Mouse (Mus musculus): ENCODE measurements at regions not wholly inside any gene's neighbourhood (a gene's known extent, or its start where the extent isn't known, plus 50 kb on each side); places are given as distances from the start of the nearest gene placed in this dataset.

- no peaks in the 10 kb centered on the region for H3K9me3 ChIP-seq (ENCODE audit: control insufficient read depth, low read length)
- H3K4me2 ChIP-seq (ENCODE audit: low read length), result no peak overlapping the region
- no peak for ATAC-seq
- 85% methylated on average over 4 of the region's 4 CpGs for WGBS
- no peak overlapping the region for H3K27ac ChIP-seq (ENCODE audit: low read depth, low read length)
- no peak overlapping the region for H3K9ac ChIP-seq (ENCODE audit: low read depth, low read length)
- H3K27me3 ChIP-seq (replicated peaks; ENCODE audit: control insufficient read depth, insufficient read depth, low read length), result no peaks in the 10 kb centered on the region
- H3K36me3 ChIP-seq (ENCODE audit: control insufficient read depth, insufficient read depth, low read length), result no peaks in the 10 kb centered on the region
- H3K4me1 ChIP-seq (ENCODE audit: control insufficient read depth, insufficient read depth, low read depth, low read length), result no peaks in the 10 kb centered on the region
- H3K4me3 ChIP-seq (ENCODE audit: low read length), result no peak overlapping the region
Measured at GRCm38 (mm10) chr12:78046582-78046981, 147.5 kb upstream of the Gm6657 start.

- Histone ChIP-seq H3K27me3 (replicated peaks; ENCODE audit: control insufficient read depth, insufficient read depth, low read length) (no peaks in the 10 kb centered on the region), H3K36me3 (ENCODE audit: control insufficient read depth, insufficient read depth, low read length) (no peaks in the 10 kb centered on the region), H3K9me3 (ENCODE audit: control insufficient read depth, low read length) (no peaks in the 10 kb centered on the region), H3K4me3 (ENCODE audit: low read length) (peak overlapping the region; percentile 24), H3K4me1 (ENCODE audit: control insufficient read depth, insufficient read depth, low read depth, low read length) (peaks cover 3% of the 10 kb centered on the region; the same call in 1 of the 2 replicates), H3K4me2 (ENCODE audit: low read length) (peak overlapping the region; percentile 58), H3K9ac (ENCODE audit: low read depth, low read length) (peak overlapping the region; percentile 53), H3K27ac (ENCODE audit: low read depth, low read length) (no peak overlapping the region)
- whole genome bisulfite sequencing, result 2% methylated on average over 9 of the region's 9 CpGs
- ATAC-seq, result peak; percentile 40; the same call in 1 of the 2 replicates
Measured at GRCm38 (mm10) chr12:78055956-78056355, 138.1 kb upstream of the Gm6657 start.

- H3K4me2 ChIP-seq (ENCODE audit: low read length), result no peak overlapping the region
- H3K4me1 ChIP-seq (ENCODE audit: control insufficient read depth, insufficient read depth, low read depth, low read length), result peaks cover 3% of the 10 kb centered on the region; the same call in 1 of the 2 replicates
- WGBS, result 49% methylated on average over 3 of the region's 3 CpGs
- H3K27me3 ChIP-seq (replicated peaks; ENCODE audit: control insufficient read depth, insufficient read depth, low read length), result no peaks in the 10 kb centered on the region
- no peaks in the 10 kb centered on the region for H3K9me3 ChIP-seq (ENCODE audit: control insufficient read depth, low read length)
- no peak overlapping the region for H3K27ac ChIP-seq (ENCODE audit: low read depth, low read length)
- H3K36me3 ChIP-seq (ENCODE audit: control insufficient read depth, insufficient read depth, low read length), result no peaks in the 10 kb centered on the region
- no peak overlapping the region for H3K9ac ChIP-seq (ENCODE audit: low read depth, low read length)
- H3K4me3 ChIP-seq (ENCODE audit: low read length), result no peak overlapping the region
- ATAC-seq, result peak; percentile 45; the same call in 1 of the 2 replicates
Measured at GRCm38 (mm10) chr12:78057166-78057565, 136.9 kb upstream of the Gm6657 start.

GRCm38 (mm10) chr12:78059965-78060364 lies 134.1 kb upstream of the Gm6657 start:
- no peak overlapping the region for H3K4me2 ChIP-seq (ENCODE audit: low read length)
- no peak for ATAC-seq
- 66% methylated on average over 5 of the region's 5 CpGs for WGBS

GRCm38 (mm10) chr12:78066024-78066423 lies 128.0 kb upstream of the Gm6657 start:
- H3K4me1 ChIP-seq (ENCODE audit: control insufficient read depth, insufficient read depth, low read depth, low read length), result no peaks in the 10 kb centered on the region
- no peak overlapping the region for H3K4me3 ChIP-seq (ENCODE audit: low read length)
- ATAC-seq, result no peak
- WGBS, result 61% methylated on average over 6 of the region's 6 CpGs
- no peak overlapping the region for H3K27ac ChIP-seq (ENCODE audit: low read depth, low read length)
- no peak overlapping the region for H3K9ac ChIP-seq (ENCODE audit: low read depth, low read length)
- H3K9me3 ChIP-seq (ENCODE audit: control insufficient read depth, low read length), result no peaks in the 10 kb centered on the region
- H3K36me3 ChIP-seq (ENCODE audit: control insufficient read depth, insufficient read depth, low read length), result no peaks in the 10 kb centered on the region
- no peak overlapping the region for H3K4me2 ChIP-seq (ENCODE audit: low read length)
- H3K27me3 ChIP-seq (replicated peaks; ENCODE audit: control insufficient read depth, insufficient read depth, low read length), result no peaks in the 10 kb centered on the region

More at GRCm38 (mm10) chr12:78059965-78060364, 134.1 kb upstream of the Gm6657 start:
- Histone ChIP-seq H3K9ac (ENCODE audit: low read depth, low read length) (no peak overlapping the region), H3K4me3 (ENCODE audit: low read length) (no peak overlapping the region), H3K27me3 (replicated peaks; ENCODE audit: control insufficient read depth, insufficient read depth, low read length) (no peaks in the 10 kb centered on the region), H3K36me3 (ENCODE audit: control insufficient read depth, insufficient read depth, low read length) (no peaks in the 10 kb centered on the region), H3K9me3 (ENCODE audit: control insufficient read depth, low read length) (no peaks in the 10 kb centered on the region), H3K27ac (ENCODE audit: low read depth, low read length) (no peak overlapping the region), H3K4me1 (ENCODE audit: control insufficient read depth, insufficient read depth, low read depth, low read length) (peaks cover 3% of the 10 kb centered on the region; the same call in 1 of the 2 replicates)

DNA sequence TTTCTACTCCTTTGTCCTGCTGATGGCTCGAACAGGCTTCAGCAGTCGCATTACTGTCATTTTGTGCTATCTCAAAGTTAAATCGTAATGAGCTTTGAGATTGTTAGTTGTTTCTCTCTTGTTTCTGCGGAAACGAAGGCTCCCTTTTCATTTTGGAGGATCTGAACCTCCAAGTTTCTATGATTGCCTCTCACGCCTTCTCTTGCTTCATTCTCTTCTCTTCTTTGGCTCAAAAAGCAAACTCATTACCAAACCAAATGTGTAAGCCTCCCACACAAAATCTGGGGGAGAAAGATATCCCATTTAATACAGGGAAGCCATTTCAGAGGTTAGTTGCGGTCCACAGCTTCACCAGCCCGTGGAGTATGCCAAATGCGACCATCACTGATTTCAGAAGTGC lies 121.1 kb upstream of the Gm6657 start:
- H3K4me3 ChIP-seq (ENCODE audit: low read length), result no peak overlapping the region

DNA sequence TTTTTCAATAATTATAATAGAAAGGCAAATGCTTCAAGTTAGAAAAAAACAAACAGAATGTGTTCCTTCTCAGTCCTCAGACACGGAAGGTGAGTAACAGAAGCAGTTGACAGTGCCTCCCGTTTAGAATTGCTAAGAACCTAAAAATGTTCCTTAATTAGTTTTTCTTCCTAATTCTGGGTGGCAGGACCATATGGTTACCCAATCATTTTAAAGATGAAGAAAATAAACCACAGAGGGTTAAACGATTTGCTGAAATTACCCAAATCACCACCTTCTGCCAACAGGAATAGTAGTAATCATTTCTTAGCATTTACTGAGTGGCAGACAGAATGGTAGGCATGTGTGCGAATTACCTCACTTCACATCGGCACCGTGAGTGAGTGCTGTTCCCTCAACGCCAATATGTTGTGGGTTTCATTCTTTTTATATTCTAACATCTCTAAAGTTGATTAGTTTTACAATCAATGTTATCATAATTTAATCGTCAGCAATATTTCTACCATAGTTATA lies 119.7 kb upstream of the Gm6657 start:
- no peaks in the 10 kb centered on the region for H3K27me3 ChIP-seq (replicated peaks; ENCODE audit: control insufficient read depth, insufficient read depth, low read length)
- ATAC-seq, result no peak
- no peaks in the 10 kb centered on the region for H3K4me1 ChIP-seq (ENCODE audit: control insufficient read depth, insufficient read depth, low read depth, low read length)
- no peak overlapping the region for H3K4me2 ChIP-seq (ENCODE audit: low read length)
- WGBS, result 86% methylated on average over 8 of the region's 8 CpGs
- no peaks in the 10 kb centered on the region for H3K36me3 ChIP-seq (ENCODE audit: control insufficient read depth, insufficient read depth, low read length)
- H3K9ac ChIP-seq (ENCODE audit: low read depth, low read length), result no peak overlapping the region
- H3K27ac ChIP-seq (ENCODE audit: low read depth, low read length), result no peak overlapping the region
- no peak overlapping the region for H3K4me3 ChIP-seq (ENCODE audit: low read length)
- no peaks in the 10 kb centered on the region for H3K9me3 ChIP-seq (ENCODE audit: control insufficient read depth, low read length)

More for the DNA sequence above, 121.1 kb upstream of the Gm6657 start:
- Histone ChIP-seq H3K4me2 (ENCODE audit: low read length) (no peak overlapping the region), H3K9ac (ENCODE audit: low read depth, low read length) (no peak overlapping the region), H3K27ac (ENCODE audit: low read depth, low read length) (no peak overlapping the region), H3K9me3 (ENCODE audit: control insufficient read depth, low read length) (no peaks in the 10 kb centered on the region), H3K4me1 (ENCODE audit: control insufficient read depth, insufficient read depth, low read depth, low read length) (no peaks in the 10 kb centered on the region), H3K36me3 (ENCODE audit: control insufficient read depth, insufficient read depth, low read length) (no peaks in the 10 kb centered on the region), H3K27me3 (replicated peaks; ENCODE audit: control insufficient read depth, insufficient read depth, low read length) (no peaks in the 10 kb centered on the region)
- 66% methylated on average over 9 of the region's 9 CpGs for WGBS
- no peak for ATAC-seq

DNA sequence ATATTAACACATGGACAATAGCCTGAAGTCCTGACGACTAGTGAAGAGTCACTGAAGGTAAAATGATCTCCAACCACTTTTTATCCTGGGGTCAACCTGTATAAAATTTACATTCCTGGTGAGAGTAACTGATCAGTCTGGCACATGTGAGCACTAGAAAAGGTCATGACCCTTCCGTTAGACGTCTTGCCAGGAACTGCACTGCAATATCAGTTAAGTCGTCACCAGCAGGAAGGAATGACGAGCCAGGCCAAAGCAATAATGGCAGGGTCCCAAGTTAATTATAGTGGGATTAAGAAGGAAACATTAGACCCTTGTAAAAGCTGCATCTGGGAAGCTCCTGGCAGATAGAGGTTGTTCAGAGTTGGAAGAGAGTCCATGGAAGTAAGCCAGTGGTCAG lies 116.8 kb upstream of the Gm6657 start:
- no peaks in the 10 kb centered on the region for H3K36me3 ChIP-seq (ENCODE audit: control insufficient read depth, insufficient read depth, low read length)
- no peak overlapping the region for H3K9ac ChIP-seq (ENCODE audit: low read depth, low read length)
- no peaks in the 10 kb centered on the region for H3K9me3 ChIP-seq (ENCODE audit: control insufficient read depth, low read length)
- ATAC-seq, result no peak
- no peak overlapping the region for H3K4me2 ChIP-seq (ENCODE audit: low read length)
- H3K27me3 ChIP-seq (replicated peaks; ENCODE audit: control insufficient read depth, insufficient read depth, low read length), result no peaks in the 10 kb centered on the region
- H3K4me1 ChIP-seq (ENCODE audit: control insufficient read depth, insufficient read depth, low read depth, low read length), result no peaks in the 10 kb centered on the region
- no peak overlapping the region for H3K27ac ChIP-seq (ENCODE audit: low read depth, low read length)
- H3K4me3 ChIP-seq (ENCODE audit: low read length), result no peak overlapping the region
- 49% methylated on average over 5 of the region's 5 CpGs for WGBS

DNA sequence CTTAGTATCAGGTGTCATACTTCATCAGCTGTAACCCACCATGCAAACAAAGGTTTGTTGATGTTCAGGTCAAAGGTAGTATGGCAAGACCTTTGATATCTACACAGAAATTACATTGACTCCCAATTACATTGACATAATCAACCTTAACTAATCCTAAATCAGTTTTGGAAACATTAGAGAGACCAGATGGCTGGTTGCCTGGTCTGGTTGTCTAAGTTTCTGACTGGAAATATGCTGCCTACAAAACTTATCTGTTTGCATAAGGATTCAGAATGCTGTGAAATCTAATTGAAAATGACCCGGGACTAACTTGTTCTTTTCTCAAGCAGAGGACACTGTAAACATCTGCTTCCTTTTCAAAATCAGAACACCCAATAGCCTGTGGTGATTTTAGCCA lies 111.9 kb upstream of the Gm6657 start:
- WGBS, result 88% methylated on average over 1 of the region's 1 CpGs
- H3K4me1 ChIP-seq (ENCODE audit: control insufficient read depth, insufficient read depth, low read depth, low read length), result no peaks in the 10 kb centered on the region

DNA sequence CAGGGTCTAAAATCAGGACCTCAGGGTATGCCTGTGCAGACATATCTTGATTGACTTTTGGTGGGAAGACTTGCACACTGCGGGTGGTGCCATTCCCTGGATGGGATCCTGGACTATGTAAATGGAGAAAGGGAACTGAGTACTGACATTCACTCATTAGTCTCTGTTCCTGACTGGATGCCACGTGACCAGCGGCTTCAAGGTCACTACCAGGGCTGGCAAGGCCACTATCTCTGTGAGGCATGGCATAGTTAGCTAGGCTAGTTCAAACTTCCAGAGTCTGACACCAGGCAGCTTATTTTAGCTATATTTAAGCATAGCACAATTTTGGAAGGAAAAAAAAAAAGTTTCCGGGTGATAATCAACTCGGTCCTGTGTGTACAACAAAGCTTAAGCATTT lies 108.0 kb upstream of the Gm6657 start:
- no peak overlapping the region for H3K9ac ChIP-seq (ENCODE audit: low read depth, low read length)

More for the DNA sequence above, 111.9 kb upstream of the Gm6657 start:
- ATAC-seq, result no peak
- no peak overlapping the region for H3K27ac ChIP-seq (ENCODE audit: low read depth, low read length)
- no peak overlapping the region for H3K9ac ChIP-seq (ENCODE audit: low read depth, low read length)
- no peaks in the 10 kb centered on the region for H3K36me3 ChIP-seq (ENCODE audit: control insufficient read depth, insufficient read depth, low read length)
- H3K27me3 ChIP-seq (replicated peaks; ENCODE audit: control insufficient read depth, insufficient read depth, low read length), result no peaks in the 10 kb centered on the region
- H3K9me3 ChIP-seq (ENCODE audit: control insufficient read depth, low read length), result no peaks in the 10 kb centered on the region
- no peak overlapping the region for H3K4me3 ChIP-seq (ENCODE audit: low read length)
- no peak overlapping the region for H3K4me2 ChIP-seq (ENCODE audit: low read length)

More for the DNA sequence above, 108.0 kb upstream of the Gm6657 start:
- Histone ChIP-seq H3K27ac (ENCODE audit: low read depth, low read length) (no peak overlapping the region), H3K27me3 (replicated peaks; ENCODE audit: control insufficient read depth, insufficient read depth, low read length) (no peaks in the 10 kb centered on the region), H3K4me2 (ENCODE audit: low read length) (no peak overlapping the region), H3K9me3 (ENCODE audit: control insufficient read depth, low read length) (no peaks in the 10 kb centered on the region), H3K36me3 (ENCODE audit: control insufficient read depth, insufficient read depth, low read length) (no peaks in the 10 kb centered on the region), H3K4me3 (ENCODE audit: low read length) (no peak overlapping the region), H3K4me1 (ENCODE audit: control insufficient read depth, insufficient read depth, low read depth, low read length) (peaks cover 3% of the 10 kb centered on the region; the same call in 1 of the 2 replicates)
- no peak for ATAC-seq
- WGBS, result 95% methylated on average over 5 of the region's 5 CpGs

All from hindbrain, embryonic 16.5 days (tissue).